Mouse (Mus musculus) stomach, embryonic 16.5 days (tissue): ENCODE results near the gene Phkg1. TPM values are rescaled to one million over a fixed set of nuclear protein-coding genes. Genes with fewer than 3 reads are reported as not detected.
"Not testable (repeated sequence)": the region's sequence is repeated elsewhere in the genome, so short reads cannot be mapped to it uniquely, and the experiment has no call there.

ENCODE experiments used
- ATAC-seq: fragments of 200-750 bp; cut with Nextera tagmentation; 2 replicates; pipeline ENCODE4 v1.8.0; 2017; ENCODE audit warnings: moderate number of reproducible peaks, moderate TSS enrichment; ENCODE audit not compliant: insufficient read depth, low FRiP score
- H3K27ac ChIP-seq: fragments of 300-500 bp; sonication (generic); 2 replicates; pipeline ENCODE4 v1.5.1; 2014; ENCODE audit warnings: low read length
- H3K27me3 ChIP-seq: fragments of 300-500 bp; sonication (generic); 2 replicates; pipeline ENCODE4 v1.6.1; 2014; ENCODE audit warnings: low read length, control low read depth, mixed read lengths; ENCODE audit not compliant: control insufficient read depth, insufficient read depth
- H3K36me3 ChIP-seq: fragments of 300-500 bp; sonication (generic); 2 replicates; pipeline ENCODE4 v1.6.1; 2014; ENCODE audit warnings: low read length; ENCODE audit not compliant: control insufficient read depth, insufficient read depth
- H3K4me1 ChIP-seq: fragments of 300-500 bp; sonication (generic); 2 replicates; pipeline ENCODE4 v1.6.1; 2014; ENCODE audit warnings: low read length, control low read depth, mixed read lengths; ENCODE audit not compliant: control insufficient read depth, insufficient read depth
- H3K4me2 ChIP-seq: fragments of 300-500 bp; sonication (generic); 2 replicates; pipeline ENCODE4 v1.6.1; 2014; ENCODE audit warnings: low read depth, low read length, mixed read lengths
- H3K4me3 ChIP-seq: fragments of 300-500 bp; sonication (generic); replicated peaks from 2 replicates; pipeline ENCODE4 v1.5.1; 2014; ENCODE audit warnings: mild to moderate bottlenecking, low read length
- H3K9ac ChIP-seq: fragments of 300-500 bp; sonication (generic); 2 replicates; pipeline ENCODE4 v1.6.1; 2014; ENCODE audit warnings: low read length
- H3K9me3 ChIP-seq: fragments of 300-500 bp; sonication (generic); replicated peaks from 2 replicates; pipeline ENCODE4 v1.6.1; 2016; ENCODE audit warnings: low read length, control low read depth; ENCODE audit not compliant: control insufficient read depth
- WGBS: fragments of 180-500 bp; shearing (Covaris S2); extraction: QIAGEN DNeasy Blood & Tissue Kit; methylation state at CpG from one replicate; pipeline ENCODE4 v1.1.7; 2014; 5-methylcytosine and 5-hydroxymethylcytosine counted together
- polyA plus RNA-seq: library from polyadenylated mRNA; unstranded; fragments of >200 nt; fragmentation: Nextera tagmentation; extraction: Ambion mirVana; gene quantifications from 2 replicates; pipeline ENCODE4 v1.2.1, GENCODE M21; 2015

Gene Phkg1
- polyA plus RNA-seq, 1 experiment from 2014 or later = 0.41 TPM

- ATAC-seq = no peak
- Histone ChIP-seq H3K27me3 (no peaks in the 10 kb centered on the region), H3K4me1 (no peaks in the 10 kb centered on the region), H3K4me2 (no peak overlapping the region), H3K4me3 (no peak overlapping the region), H3K9ac (no peak overlapping the region), H3K27ac (no peak overlapping the region), H3K9me3 (no peaks in the 10 kb centered on the region), H3K36me3 (no peaks in the 10 kb centered on the region)
- 34% methylated on average over 9 of the region's 9 CpGs for WGBS
Measured at GRCm38 (mm10) chr5:129929924-129930855, 31.8 kb upstream of the Phkg1 start.

GRCm38 (mm10) chr5:129925933-129926332 lies 27.6 kb upstream of the Phkg1 start:
- 70% methylated on average over 5 of the region's 5 CpGs for WGBS
- Histone ChIP-seq H3K36me3 (no peaks in the 10 kb centered on the region), H3K27me3 (no peaks in the 10 kb centered on the region), H3K27ac (no peak overlapping the region), H3K9me3 (no peaks in the 10 kb centered on the region), H3K9ac (no peak overlapping the region), H3K4me3 (no peak overlapping the region), H3K4me1 (no peaks in the 10 kb centered on the region), H3K4me2 (no peak overlapping the region)
- ATAC-seq = no peak

- Histone ChIP-seq H3K4me2 (no peak overlapping the region), H3K4me1 (no peaks in the 10 kb centered on the region), H3K9ac (no peak overlapping the region), H3K27me3 (no peaks in the 10 kb centered on the region), H3K27ac (no peak overlapping the region), H3K4me3 (no peak overlapping the region), H3K9me3 (no peaks in the 10 kb centered on the region), H3K36me3 (no peaks in the 10 kb centered on the region)
- ATAC-seq = no peak
- WGBS = 81% methylated on average over 8 of the region's 8 CpGs
Measured at GRCm38 (mm10) chr5:129924820-129925452, 26.6 kb upstream of the Phkg1 start.

- H3K27ac ChIP-seq = no peak overlapping the region
- no peak overlapping the region for H3K9ac ChIP-seq
- H3K36me3 ChIP-seq = no peaks in the 10 kb centered on the region
- H3K27me3 ChIP-seq = no peaks in the 10 kb centered on the region
- H3K4me1 ChIP-seq = no peaks in the 10 kb centered on the region
- ATAC-seq = no peak
- no peak overlapping the region for H3K4me3 ChIP-seq
- H3K4me2 ChIP-seq = no peak overlapping the region
- WGBS = 93% methylated on average over 4 of the region's 4 CpGs
- H3K9me3 ChIP-seq = no peaks in the 10 kb centered on the region
Measured at GRCm38 (mm10) chr5:129921972-129922371, 23.6 kb upstream of the Phkg1 start.

GRCm38 (mm10) chr5:129919320-129919719 lies 21.0 kb upstream of the Phkg1 start:
- H3K4me2 ChIP-seq = no peak overlapping the region
- no peaks in the 10 kb centered on the region for H3K36me3 ChIP-seq
- no peak for ATAC-seq
- H3K4me3 ChIP-seq = no peak overlapping the region
- no peak overlapping the region for H3K9ac ChIP-seq
- no peak overlapping the region for H3K27ac ChIP-seq
- no peaks in the 10 kb centered on the region for H3K4me1 ChIP-seq
- H3K27me3 ChIP-seq = no peaks in the 10 kb centered on the region
- WGBS = 55% methylated on average over 8 of the region's 8 CpGs
- H3K9me3 ChIP-seq = no peaks in the 10 kb centered on the region

- ATAC-seq = no peak
- no peaks in the 10 kb centered on the region for H3K9me3 ChIP-seq
- no peak overlapping the region for H3K4me2 ChIP-seq
- 79% methylated on average over 9 of the region's 9 CpGs for WGBS
- no peaks in the 10 kb centered on the region for H3K36me3 ChIP-seq
- H3K27me3 ChIP-seq = no peaks in the 10 kb centered on the region
- H3K9ac ChIP-seq = no peak overlapping the region
- H3K27ac ChIP-seq = no peak overlapping the region
- no peaks in the 10 kb centered on the region for H3K4me1 ChIP-seq
- no peak overlapping the region for H3K4me3 ChIP-seq
Measured at GRCm38 (mm10) chr5:129918752-129919151, 20.4 kb upstream of the Phkg1 start.

GRCm38 (mm10) chr5:129918065-129918651 lies 19.8 kb upstream of the Phkg1 start:
- H3K9me3 ChIP-seq = no peaks in the 10 kb centered on the region
- 89% methylated on average over 24 of the region's 24 CpGs for WGBS
- no peak overlapping the region for H3K27ac ChIP-seq
- no peak overlapping the region for H3K4me2 ChIP-seq
- no peaks in the 10 kb centered on the region for H3K4me1 ChIP-seq
- H3K27me3 ChIP-seq = no peaks in the 10 kb centered on the region
- no peak overlapping the region for H3K9ac ChIP-seq
- no peak for ATAC-seq
- H3K36me3 ChIP-seq = no peaks in the 10 kb centered on the region
- no peak overlapping the region for H3K4me3 ChIP-seq

GRCm38 (mm10) chr5:129915491-129915890 lies 17.1 kb upstream of the Phkg1 start:
- H3K4me1 ChIP-seq, ATAC-seq, H3K27ac ChIP-seq: not testable (repeated sequence)

GRCm38 (mm10) chr5:129914024-129914423 lies 15.7 kb upstream of the Phkg1 start:
- Histone ChIP-seq H3K4me2 (no peak overlapping the region), H3K9ac (no peak overlapping the region), H3K4me1 (no peaks in the 10 kb centered on the region), H3K27me3 (no peaks in the 10 kb centered on the region), H3K36me3 (no peaks in the 10 kb centered on the region), H3K27ac (no peak overlapping the region), H3K4me3 (no peak overlapping the region), H3K9me3 (no peaks in the 10 kb centered on the region)
- ATAC-seq = no peak
- 45% methylated on average over 2 of the region's 2 CpGs for WGBS

More at GRCm38 (mm10) chr5:129915491-129915890, 17.1 kb upstream of the Phkg1 start:
- not testable (repeated sequence) for H3K4me2 ChIP-seq, H3K4me3 ChIP-seq, H3K27me3 ChIP-seq, H3K9ac ChIP-seq, H3K9me3 ChIP-seq, H3K36me3 ChIP-seq
- WGBS = 80% methylated on average over 11 of the region's 11 CpGs
